Mouse (Mus musculus): ENCODE measurements around the gene Prpf6.

DNA sequence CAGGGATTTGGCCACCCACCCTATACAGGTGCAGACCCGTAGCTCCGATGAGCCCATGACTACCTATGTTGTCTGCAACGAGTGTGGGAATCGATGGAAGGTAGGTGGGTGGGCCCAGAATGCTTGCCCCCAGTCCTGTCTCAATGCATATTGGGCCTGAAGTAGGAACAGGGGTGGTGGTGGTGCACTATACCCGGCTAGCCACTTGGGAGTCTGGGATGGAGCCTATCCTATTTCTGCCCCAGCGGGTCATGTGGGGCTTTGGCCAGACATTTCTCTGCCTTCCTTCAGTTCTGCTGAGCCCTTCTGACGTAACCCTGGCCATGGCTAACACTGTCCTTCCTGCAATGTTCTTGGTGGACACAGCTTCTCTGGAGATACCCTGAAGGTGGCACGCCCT is 95.9 kb downstream of the Prpf6 start:
- no peak for TF ChIP-seq HCFC1 (IDR thresholded peaks at IDR 0.05; ENCODE audit: borderline replicate concordance, insufficient read depth, low read length)
- no peak for TF ChIP-seq ZC3H11A (IDR thresholded peaks at IDR 0.05; ENCODE audit: borderline replicate concordance, low read depth, low read length)
- no peak for TF ChIP-seq CHD2 (IDR thresholded peaks at IDR 0.05; ENCODE audit: low read depth, low read length)
- TF ChIP-seq ZNF384 (IDR thresholded peaks at IDR 0.05; ENCODE audit: low read depth, low read length): no peak
